Mouse (Mus musculus): Measurements from ENCODE around the gene Cyth4.

Gene Cyth4

DNA sequence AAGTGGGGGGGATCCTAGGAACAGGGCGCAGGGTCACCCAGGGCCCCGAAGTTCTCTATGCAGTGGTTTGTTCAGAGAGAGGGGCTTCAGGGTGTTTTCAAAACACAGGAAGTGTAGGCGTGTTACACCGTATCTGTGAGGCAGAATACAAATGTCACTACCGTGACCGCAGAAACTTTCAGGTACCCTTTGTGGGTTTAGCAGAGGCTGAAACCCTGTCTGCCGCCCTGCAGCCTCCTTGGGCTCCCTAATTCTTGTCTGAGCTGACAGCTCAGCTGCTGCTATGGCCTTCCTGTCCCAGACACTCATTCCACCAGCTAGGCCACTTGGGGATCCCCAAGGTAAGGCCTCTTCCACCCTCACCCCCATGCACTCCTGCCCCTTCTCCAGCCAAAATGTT, 17.7 kb downstream of the Cyth4 start:
- DNase-seq (ENCODE audit: low read depth, low spot score), result no peak

DNA sequence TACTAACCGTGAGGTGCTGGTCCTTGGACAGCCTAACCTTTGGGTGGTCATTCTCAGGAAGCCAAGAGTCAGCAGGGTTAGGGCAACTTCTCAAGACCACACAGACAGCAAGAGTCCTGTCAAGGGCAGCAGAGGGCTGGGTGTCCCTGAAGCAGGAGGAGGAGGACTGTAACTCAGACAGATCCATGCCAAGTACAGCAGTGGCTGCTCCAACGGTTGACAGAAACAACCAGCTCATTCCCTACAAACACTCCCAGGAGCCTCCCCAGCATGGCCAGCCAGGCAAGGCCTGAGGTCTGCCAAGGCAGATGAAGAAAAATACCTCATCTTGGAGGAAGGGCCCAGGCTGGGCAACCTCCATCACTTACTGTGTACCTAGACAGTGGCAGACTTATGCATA, 20.1 kb downstream of the Cyth4 start:
- DNase-seq (ENCODE audit: low read depth, low spot score), result no peak

DNA sequence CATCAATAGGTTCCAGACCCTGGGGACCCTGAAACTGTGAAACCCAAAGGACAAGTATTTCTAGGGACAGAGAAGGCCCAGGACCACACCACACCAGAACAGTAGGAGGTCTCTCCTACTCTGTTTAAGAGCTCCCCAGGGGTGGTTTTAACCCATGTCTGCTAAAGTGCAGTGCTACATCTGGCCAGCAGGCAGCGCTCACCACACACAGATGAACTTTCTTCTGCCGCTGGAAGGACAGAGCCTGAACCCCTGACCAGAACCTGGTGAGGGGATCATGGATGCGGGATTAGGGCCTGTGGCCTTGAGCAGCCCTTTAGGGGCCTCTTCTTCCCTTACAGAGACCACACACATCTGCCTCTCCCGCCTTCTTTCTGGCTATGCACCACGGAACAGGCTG, 26.6 kb downstream of the Cyth4 start:
- DNase-seq (ENCODE audit: low read depth, low spot score), result peak; percentile 38

DNA sequence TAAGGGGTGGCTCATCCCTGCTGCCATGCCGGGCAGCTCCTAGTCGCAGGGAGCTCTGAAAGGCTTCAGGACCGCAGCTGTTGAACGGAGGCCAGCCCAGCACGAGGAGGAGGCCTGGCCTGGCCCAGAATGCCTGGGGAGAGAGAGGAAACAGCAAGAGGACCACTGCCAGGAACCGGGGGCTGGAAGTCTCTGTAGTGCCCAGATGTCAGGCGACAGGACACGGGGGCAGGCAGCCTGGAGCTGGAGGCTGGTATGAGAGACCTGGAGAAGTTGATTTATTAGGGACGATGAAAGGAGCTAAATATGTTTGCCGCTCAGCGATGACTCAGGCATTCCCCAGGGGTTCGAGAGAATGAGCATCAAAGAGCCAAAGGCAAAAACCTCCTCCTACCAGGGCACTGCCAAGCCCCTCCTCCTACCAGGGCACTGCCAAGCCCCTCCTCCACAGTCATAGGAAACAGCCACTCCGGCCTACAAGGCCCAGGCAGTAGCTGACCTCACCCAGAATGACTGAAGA, 27.6 kb downstream of the Cyth4 start:
- DNase-seq (ENCODE audit: low read depth, low spot score), result no peak

DNA sequence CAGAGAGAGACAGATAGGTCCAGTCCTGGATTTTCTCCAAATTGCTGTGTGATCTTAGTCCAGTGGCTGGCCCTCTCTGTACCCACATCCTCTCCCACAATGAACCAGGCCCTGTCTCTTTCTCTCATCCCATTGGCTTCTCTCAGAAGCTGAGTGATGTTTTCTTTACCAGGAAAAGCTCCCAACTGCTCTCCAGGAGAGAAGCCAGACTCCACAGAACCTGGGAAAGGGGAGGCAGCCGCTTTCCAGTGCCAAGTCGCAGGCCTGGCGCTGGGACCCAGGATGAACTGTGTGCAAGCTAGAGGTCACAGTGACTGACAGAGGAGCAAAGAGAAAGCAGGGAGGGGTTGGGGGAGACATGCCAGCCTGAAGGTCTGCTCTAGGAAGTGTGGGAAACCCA, 28.1 kb downstream of the Cyth4 start:
- no peak for DNase-seq (ENCODE audit: low read depth, low spot score)

DNA sequence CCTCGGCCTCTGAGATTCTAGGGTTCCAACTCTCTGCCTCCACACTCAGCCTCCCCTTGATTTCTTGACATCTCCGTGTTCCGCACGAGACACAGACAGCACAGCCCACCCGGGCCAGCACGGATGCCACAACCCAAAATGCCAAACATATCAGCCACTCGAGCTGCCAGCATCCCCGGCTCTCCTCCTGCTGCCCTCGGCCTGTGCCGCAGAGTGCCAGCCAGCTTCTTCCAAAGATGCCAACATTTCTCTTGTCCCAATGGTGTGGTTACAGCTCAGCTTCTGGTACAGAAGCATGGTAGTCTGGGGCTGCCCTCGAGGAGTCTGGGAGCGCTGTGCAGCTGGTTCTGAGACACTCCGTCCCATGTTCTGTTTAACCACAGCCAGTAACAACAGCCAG, 29.4 kb downstream of the Cyth4 start:
- no peak for DNase-seq (ENCODE audit: low read depth, low spot score)

DNA sequence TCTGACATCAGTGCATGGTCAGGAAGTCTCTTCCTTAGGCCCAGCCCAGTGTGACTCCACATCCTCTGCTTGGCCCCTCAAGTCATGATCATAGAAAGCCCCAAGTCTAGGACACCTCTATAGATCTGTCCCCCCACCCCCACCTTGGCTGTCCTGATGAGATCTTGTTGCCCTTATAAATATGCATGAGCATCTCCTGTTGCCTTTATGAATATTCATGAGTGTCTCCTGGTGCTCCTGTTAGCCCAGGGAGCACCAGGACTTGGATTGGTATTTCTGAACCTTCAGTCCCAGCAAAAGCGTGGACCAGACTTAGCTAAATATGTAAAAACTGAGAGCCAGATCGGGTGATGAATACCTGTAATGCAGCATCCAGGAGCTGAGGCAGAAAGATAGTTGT, 35.5 kb downstream of the Cyth4 start:
- DNase-seq (ENCODE audit: low read depth, low spot score), result no peak

DNA sequence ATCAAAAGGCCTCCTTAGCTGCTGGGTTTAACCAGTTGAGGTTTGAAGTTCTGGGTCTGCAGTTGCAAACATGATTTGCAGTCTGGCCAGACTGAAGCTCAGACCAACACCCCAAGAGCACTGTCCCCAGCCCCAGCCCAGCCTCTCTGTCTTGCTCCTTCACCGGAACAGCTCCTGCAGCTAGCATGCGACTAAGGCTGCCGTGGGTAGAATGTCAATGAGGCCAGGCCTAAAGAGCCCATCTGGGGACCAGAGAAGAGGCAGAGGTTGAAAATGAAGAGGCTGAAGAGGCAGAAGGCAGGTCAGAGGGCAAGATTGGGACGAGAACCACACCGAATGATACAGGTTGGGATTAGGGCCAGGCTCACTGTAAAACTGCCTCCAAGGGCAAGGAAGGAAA, 36.6 kb downstream of the Cyth4 start:
- no peak for DNase-seq (ENCODE audit: low read depth, low spot score)

DNA sequence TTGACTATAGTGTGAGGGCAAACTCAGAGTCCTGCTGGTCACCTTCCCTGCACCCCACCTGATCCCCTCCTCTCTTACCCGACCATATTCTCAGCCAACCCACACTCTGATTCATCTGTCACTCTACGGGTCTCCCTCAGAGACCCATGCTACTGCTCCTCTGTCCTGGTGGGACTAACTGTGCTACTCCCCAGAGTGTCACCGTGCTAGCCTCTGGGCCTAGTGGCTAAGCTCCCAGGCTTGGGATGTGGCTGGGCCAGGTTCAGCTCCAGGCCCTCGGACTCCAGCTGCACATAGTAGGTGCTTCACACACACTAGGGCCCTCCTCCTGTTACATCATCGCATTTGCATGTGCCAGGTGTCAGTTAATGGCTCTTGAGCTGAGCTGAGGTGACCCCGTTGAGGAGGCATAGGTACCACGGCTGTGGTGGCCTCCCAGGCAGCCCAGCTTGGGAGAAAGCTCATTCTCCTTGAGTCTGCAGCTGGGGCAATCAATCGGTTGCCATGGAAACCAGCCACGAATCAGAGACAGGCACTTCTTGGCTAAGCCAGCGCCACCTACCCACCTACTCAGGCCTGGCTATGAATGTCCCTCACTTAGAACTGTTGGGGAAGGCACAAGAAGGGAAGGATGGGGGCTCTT, 37.4 kb downstream of the Cyth4 start:
- DNase-seq (ENCODE audit: low read depth, low spot score), result peak; percentile 64

DNA sequence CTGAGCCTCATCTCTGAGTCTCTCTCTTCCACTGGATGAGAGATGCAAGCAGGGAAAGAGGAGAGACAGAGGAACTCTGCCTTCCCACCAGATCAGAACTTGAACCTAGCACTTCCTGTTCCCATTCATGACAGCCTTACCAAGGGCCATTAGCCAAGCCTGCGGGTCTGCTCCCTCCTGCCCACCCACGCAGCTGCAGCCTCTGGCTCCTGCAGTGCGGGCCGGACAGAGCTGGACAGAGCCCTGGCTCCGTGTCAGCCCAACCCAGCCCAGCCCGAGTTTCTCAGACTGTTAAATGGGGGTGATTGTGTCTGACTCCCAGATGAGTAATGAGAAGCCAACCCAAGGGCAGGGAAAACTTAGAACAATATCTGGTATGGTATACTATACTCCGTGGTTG, 38.4 kb downstream of the Cyth4 start:
- DNase-seq (ENCODE audit: low read depth, low spot score), result no peak

DNA sequence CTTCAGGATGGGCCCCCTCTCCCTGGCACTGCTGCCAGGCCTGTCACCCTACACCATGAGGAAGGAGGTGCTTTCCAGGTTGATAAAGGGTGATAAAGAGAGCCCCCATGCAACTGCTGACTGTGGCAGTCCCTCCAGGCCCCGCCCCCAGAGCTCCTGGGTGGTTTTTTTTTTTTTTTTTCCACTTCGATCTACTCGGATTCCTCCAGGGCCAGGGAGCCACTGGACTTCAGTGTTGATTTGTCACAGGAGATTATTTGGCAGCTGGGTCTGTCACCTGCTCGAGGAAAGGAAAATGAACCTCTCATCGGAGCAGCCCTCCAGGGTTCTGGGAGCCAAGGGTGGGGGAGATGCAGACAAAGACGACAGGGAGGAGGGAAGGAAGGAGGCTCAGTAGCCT, 46.8 kb downstream of the Cyth4 start:
- DNase-seq (ENCODE audit: low read depth, low spot score), result no peak

DNA sequence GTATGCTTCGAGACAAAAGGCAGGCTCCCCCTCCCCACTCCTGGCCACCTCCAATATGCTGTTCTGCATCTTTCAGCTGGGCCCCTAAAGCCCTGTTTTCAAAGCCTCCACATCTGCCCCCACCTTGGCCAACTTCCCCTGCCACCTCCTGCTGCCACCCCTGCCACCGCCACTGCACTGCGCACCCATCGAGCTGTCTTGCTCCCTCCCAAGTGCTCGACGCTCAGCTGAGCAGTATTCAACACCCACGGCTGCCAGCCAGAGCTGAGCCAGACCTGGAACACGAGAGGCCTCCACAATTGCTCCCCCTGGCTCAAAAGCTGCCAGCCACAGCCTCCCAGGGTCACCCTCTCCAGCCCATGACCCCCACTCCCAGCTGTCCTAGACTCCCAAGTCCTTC, 47.8 kb downstream of the Cyth4 start:
- DNase-seq (ENCODE audit: low read depth, low spot score), result no peak

DNA sequence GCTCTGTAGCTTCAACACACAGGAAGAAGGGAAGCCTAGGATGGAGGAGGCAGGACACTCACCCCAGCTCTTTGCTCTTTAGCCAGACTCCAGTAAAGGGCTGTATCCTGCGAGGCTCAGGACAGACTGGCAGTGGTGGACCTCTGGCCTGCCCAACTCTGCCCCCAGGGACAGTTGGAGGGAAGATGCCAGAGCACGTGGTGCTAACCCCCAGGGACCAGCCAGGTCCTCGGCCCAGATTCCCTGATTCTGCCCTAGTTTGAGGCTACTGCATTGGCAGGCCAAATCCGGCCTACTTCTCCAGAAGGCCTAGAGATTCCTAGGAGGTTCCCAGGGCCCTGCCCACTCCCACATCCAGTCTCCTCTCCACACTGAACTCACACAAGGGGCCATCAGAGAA, 50.9 kb downstream of the Cyth4 start:
- no peak for DNase-seq (ENCODE audit: low read depth, low spot score)

DNA sequence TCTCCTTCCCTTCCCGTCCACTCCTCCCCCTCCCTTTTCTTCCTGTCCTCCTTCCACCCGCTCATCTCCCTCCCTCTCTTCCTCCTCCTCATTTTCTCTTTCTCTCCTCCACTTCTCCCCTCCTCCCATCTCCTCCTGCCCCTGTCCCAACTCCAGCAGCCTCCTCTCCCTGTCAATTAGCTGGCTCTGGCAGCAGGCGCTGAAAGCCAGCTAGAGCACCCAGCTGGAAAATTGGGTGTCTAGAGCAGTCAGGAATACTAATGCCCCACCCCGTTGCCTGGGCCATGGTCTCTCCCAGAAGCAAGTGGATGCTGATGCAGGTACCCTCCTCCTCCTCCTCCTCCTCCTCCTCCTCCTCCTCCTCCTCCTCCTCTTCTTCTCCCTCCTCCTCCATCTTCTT, 54.3 kb downstream of the Cyth4 start:
- no peak for DNase-seq (ENCODE audit: low read depth, low spot score)

DNA sequence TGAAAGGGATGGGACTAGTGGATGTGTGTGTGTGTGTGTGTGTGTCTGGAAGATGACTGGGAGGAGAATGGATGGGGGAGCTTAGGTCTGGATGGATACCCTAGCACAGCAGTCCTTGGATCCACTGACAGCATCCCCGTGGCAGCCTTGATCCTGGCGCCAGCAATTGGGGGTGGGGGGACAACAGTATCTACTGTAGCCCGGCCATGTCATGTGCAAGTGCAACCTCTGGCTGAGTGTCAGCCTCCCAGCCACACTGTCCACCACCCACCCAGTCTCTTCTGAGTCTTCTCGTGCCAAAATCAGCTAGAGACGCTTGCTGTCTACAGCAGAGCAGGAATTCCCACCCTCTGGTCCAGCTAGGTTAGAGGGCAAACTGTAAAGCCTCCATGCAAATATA, 67.4 kb downstream of the Cyth4 start:
- no peak for DNase-seq (ENCODE audit: low read depth, low spot score)

DNA sequence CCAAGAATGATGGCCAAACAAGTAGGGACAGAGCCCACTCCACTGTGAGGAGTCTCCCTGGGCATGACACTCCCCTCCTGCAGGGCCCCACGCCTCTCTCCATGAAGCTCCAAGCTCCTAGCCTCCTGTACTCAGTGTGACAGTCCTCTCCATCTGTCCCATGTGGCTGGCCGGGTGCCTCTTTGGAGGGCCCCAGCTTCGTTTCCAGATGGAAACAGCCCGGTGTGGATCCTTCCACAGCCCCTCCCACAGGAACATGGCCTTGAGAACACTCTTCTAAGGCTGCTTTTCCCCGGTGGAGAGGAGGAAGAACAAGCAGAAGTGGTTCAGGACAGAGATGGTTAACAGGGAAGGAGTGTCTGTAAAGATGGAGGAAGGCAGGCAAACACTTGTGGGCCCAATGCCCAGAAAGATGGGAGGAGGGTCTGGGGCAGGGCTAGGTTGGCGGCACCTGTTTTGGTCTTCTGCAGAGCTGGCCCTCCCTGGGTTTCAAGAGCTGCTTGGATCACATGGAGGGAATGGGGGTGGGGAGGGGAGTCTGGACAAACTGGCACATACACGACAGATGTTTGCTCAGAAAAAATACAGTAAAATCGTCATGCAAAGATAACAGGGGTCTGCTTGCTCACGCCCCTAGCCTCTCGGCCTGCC, 72.5 kb downstream of the Cyth4 start:
- no peak for DNase-seq (ENCODE audit: low read depth, low spot score)

DNA sequence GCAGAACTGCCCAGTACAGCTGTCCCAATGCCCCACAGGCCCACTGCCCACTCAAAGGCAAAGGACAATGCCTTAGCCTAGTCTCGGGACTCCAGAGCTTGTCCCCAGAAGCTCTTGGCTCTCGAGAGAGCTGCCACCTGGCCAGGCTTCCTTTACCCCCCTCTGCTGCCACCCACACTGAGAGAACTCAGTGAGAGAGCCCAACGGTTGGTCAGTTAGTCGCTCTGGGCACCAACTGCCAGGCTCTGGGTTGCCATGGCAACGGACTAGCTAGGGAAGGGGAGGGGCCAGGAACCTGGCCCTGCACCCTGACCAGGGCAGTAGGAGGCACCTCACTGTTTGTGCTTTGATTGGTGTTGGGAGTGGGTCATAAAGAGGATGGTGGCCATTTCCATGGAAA, 73.5 kb downstream of the Cyth4 start:
- no peak for DNase-seq (ENCODE audit: low read depth, low spot score)
